Mouse (Mus musculus) naive thymus-derived CD4-positive, alpha-beta T cell, adult 5 months (primary cell): ENCODE results near the gene Camp. TPM values are rescaled to one million over a fixed set of nuclear protein-coding genes. Genes with fewer than 3 reads are reported as not detected.

Source experiments
- polyA plus RNA-seq: library from polyadenylated mRNA; unstranded; fragments of 100-300 nt; shearing (Covaris generic); gene quantifications from one replicate; pipeline ENCODE4 v1.2.1, GENCODE M21; 2017

Camp gene
- polyA plus RNA-seq, result not detected

DNA sequence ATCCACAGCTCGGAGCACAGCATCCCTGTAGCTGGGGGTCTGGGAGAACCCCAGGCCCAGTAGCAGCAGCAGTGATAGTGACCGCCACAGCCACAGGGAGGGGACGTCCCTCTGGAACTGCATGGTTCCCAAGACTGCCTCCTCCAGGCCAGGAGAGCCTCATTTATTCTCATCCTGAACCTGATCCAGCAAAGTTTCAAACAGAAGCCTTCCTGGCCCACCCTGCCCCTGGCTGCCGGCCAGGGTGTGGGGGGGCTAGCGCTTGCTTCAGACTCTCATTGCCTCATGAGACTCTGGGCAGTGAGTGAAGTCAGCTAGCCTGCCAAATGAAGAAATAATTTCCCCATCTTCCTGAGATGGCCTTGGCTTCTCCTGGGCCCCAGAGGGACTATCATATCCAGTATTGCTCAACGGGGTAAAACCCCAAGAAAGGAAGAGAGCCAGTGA, at the start of gene Camp:
TSS of gene Camp (minus strand) at position 306 of the 447 bp plus-strand sequence.

DNA sequence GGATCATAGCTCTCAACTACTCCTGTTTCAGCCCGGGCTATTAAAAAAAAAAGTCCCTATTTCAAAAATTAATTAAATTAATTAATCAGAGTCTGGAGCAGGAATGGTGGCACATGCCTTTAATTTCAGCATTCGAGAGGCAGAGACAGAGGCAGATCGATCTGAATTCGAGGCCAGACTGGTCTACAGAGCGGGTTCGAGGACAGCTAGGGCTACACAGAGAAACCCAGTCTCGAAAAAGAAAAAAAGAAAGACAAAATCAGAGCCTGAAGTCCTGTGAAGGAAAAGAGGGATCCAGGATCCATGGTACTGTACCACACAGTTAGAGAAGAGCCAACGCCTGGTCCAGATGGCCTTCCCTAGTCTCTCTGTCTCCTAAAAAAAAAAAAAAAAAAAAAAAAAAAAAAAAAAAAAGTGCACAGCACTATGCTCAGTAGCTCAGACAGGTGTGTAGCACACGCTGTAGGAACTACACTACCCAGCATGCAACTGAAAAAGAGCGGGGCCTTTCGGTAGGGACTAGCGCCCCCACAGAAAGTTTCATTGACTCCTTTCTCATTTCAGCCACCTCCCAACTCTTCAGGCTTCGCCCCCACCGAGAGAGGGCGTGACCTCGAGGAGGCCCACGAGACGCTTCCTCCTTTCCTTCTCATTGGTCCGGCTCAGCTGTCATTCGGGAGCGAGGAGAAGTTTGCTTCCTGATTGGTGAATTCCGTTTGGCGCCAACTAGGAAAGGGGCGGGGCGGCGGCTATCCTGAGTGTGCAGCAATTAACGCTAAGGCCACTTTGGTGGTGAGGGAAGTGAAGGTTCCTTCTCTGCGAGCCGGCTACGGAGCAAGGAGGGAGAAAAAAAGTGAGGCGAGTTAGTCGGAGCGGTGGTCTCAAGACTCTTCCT, 25.6 kb upstream of the Camp start, which contains the start of gene Cdc25a:
TSS of gene Cdc25a (plus strand) at position 783 of the 895 bp plus-strand sequence.

DNA sequence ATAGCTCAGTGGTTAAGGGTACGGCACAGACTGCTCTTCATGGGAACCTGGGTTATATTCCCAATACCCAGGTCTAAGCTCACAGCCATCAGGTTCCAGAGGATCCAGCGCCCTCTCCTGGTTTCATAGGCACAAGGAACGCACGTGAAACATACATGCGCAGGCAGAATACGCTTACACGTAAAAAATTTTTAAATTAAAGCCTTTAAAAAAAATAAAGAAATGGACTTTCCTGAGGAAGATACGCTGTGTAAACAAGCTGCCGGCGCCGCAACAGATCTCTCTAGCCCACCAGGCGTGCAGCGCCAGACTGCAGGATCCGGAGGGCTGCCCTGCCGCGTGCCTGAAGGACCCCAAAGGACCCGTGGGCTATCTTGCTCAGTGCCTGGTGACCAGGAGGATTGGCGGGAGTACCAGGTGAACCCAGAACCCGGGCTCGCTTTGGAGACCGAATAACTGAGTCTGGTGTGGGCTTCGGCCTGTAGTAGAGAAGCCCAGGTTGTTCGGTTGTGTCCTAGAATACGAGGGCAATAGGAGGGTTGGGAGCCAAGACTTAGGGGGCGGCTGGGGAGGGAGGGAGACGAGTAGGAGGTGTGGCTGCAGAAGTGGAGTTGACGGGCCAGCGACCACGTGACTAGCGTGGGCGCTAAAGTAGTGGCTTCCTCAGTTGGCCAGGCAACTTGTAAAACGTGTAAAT, 16.9 kb downstream of the Camp start, which contains the start of gene Nme6:
TSS of gene Nme6 (plus strand) at position 359 of the 697 bp plus-strand sequence.

DNA sequence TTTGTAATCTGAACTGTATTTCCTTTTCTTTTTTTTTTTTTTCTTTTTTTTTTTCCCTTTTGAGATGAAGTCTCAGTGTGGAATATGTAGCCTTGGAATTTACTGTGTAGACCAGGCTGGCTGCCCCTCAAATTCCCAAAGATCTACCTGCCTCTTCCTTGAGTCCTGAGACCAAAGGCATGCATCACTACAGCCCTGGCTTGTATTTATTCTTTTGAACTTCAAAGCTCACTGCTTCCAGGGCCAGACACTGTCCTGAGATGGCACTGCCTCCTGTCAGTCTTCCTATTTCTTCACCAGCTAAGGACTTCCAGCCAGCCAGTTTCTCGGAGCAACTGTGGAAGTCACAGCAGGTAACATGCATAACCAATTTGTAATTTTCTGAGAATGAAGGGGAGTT, 37.4 kb downstream of the Camp start, which contains the start of gene Spink8:
TSS of gene Spink8 (plus strand) at position 301 of the 400 bp plus-strand sequence.

Other genes with a start within 250 kb of the Camp start
- gene Fbxw24, start 223.6 kb downstream of the Camp start, polyA plus RNA-seq, result not detected
- gene Fbxw25, start 185.0 kb downstream of the Camp start, polyA plus RNA-seq, result not detected
- gene Fbxw18, start 146.9 kb downstream of the Camp start, polyA plus RNA-seq, result not detected
- gene Fbxw26, start 103.5 kb downstream of the Camp start, polyA plus RNA-seq, result not detected
- not detected for gene Fbxw27, start 58.9 kb downstream of the Camp start, polyA plus RNA-seq
- not detected for gene Spink8, start 37.3 kb downstream of the Camp start, polyA plus RNA-seq
- 4.8 TPM for gene Nme6, start 16.9 kb downstream of the Camp start, polyA plus RNA-seq
- 14.2 TPM for gene Cdc25a, start 26.0 kb upstream of the Camp start, polyA plus RNA-seq
- 70.5 TPM for gene Map4, start 81.8 kb upstream of the Camp start, polyA plus RNA-seq